Comparison of ENCODE assay signal across 13 mouse cellular contexts in the genomic region with DNA sequence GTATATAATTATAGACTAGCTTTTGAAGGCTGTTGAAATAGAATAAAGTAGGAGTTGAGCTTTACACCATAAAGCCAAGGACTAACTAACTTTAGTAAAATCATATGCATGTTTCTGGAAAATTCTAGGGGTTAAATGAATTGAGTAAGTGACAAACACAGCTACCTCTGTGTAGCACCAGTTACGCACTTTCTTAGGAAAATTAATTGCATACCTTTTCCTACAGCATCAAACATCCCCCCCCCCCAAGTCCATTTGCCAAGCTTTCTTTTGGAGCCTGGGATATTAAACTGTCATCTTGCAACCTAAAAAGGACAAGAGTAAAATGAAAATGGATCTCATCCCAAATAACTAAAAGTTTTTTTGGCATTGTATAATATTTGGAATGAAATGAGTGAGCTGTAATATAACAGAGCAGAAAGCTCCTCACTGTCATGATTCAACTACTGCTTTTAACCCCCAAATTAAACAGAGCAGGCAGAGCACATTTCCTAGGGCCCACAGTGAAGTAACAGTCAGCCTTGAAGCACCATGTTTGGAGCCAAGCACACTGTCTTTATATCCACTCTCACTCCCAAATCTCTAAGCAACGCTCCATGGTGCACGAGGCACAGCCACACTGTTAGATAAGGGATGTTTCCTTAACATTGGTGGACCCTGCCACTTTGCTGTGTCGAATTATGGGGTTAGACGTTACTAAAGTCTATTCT.
"Had no signal": no experiment of that assay in that cellular context is flagged by ENCODE, and none has a peak within 500 bp of the region (broad histone marks: within the 10 kb centered on the region; RNA-seq: fewer than 3 reads in every experiment).

No protein-coding gene starts in this region.

- H3K4me2 ChIP-seq: limb, embryonic 13.5 days had no signal

- H3K27me3 ChIP-seq: limb, embryonic 13.5 days had no signal

- H3K9ac ChIP-seq: limb, embryonic 13.5 days; liver, embryonic 14.5 days had no signal

- H3K4me3 ChIP-seq: layer of hippocampus, adult 2 months; limb, embryonic 13.5 days had no signal

- H3K9me3 ChIP-seq: limb, embryonic 13.5 days had no signal

- H3K4me1 ChIP-seq: limb, embryonic 13.5 days had no signal

- H3K27ac ChIP-seq: layer of hippocampus, adult 2 months; limb, embryonic 13.5 days; liver, embryonic 14.5 days had no signal

- H3K36me3 ChIP-seq: limb, embryonic 13.5 days had no signal

- DNase-seq: kidney, adult 18-20 months; kidney, postnatal 10 days; kidney, postnatal 4 days; left cerebral cortex, postnatal 4 days; lung, adult 2 months; lung, postnatal 14 days; midbrain, embryonic 14.5 days; right cerebral cortex, adult 18-20 months; right cerebral cortex, postnatal 25 days; thymus, postnatal 4 days had no signal
